Mouse (Mus musculus) skeletal muscle tissue, adult 2 months (tissue): ENCODE results near the gene 1700084M14Rik.
"Not testable (repeated sequence)": the region's sequence is repeated elsewhere in the genome, so short reads cannot be mapped to it uniquely, and the experiment has no call there.

Experiments
- DNase-seq: peaks from one replicate; pipeline ENCODE4 v3.0.0-alpha.2; 2012; ENCODE audit warnings: low read depth, low spot score

Gene 1700084M14Rik

DNA sequence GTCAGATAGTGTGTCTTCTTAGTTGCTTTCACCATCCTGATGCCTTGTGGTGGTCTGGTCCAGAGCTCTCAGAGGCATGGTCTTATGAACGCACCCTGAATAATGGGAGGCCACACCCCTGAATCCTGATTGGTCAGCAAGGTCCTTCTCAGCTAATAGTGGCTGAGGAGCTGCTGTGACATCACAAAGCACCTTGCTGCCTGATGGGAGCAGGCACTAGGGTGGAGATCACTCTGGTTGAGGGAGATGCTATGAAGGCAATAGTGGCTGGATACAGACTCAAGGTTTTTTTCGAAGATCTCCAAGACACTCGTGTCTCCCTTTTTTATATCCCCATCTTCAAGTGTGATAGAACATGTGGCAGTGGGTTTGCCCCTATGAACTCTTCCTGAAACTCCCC is at the start of gene 1700084M14Rik:
1700084M14Rik (minus strand) TSS at position 101 of the 400 bp plus-strand sequence.
- DNase-seq, result not testable (repeated sequence)
